Mouse (Mus musculus) sigmoid colon, adult 10 weeks (tissue): Measurements from ENCODE around the gene Gm10322. TPM values are rescaled to one million over a fixed set of nuclear protein-coding genes. Genes with fewer than 3 reads are reported as not detected.

ENCODE experiments used
- polyA plus RNA-seq: library from polyadenylated mRNA; stranded (reverse); fragments of 350-450 nt; fragmentation: Illumina TruSeq; extraction: RNeasy Lipid Tissue Mini Kit (QIAGEN cat#74804); gene quantifications from one replicate; pipeline ENCODE4 v1.2.3, GENCODE M21; 2014; ENCODE audit warnings: low read depth, low replicate concordance

The Gm10322 gene
- polyA plus RNA-seq = not detected

GRCm38 (mm10) chr10:59615981-59616520 lies at the start of gene Gm10322:
Gene Gm10322 (plus strand): TSS chr10:59616063.

GRCm38 (mm10) chr10:59616522-59616921 lies 659 bp downstream of the Gm10322 start, which contains the start of gene Mcu:
Gene Mcu (minus strand): TSS chr10:59616692.

Other genes starting within 250 kb of the Gm10322 start
- gene Gm10273, start 220.4 kb upstream of the Gm10322 start, polyA plus RNA-seq = 12.6 TPM
- gene Pla2g12b, start 212.4 kb upstream of the Gm10322 start, polyA plus RNA-seq = not detected
- not detected for gene Oit3, start 174.3 kb upstream of the Gm10322 start, polyA plus RNA-seq
- 85.7 TPM for gene Mcu, start 629 bp downstream of the Gm10322 start, polyA plus RNA-seq
- gene Micu1, start 86.4 kb downstream of the Gm10322 start, polyA plus RNA-seq = 74.4 TPM